Comparison of ENCODE assay signal across 9 mouse cellular contexts in the genomic region with DNA sequence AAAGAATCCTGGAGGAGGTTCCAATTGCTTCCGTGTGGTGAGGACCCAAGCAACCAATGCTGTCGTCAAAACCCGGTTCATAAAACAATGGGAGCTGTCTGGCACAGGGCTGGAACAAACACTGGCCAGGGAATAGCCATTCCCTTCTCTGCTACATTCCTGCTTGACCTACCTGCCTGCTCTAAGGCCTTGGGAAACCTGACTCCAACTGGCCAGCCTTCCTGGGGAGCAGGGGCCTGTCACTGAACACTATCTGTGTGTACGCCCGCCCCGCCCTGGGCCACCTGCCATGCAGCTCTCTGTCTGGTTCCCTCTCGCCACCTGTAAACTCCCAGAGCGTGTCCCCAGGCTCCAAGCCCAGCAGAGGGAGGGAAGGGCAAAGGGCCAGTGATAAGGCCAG. TPM values are rescaled to one million over a fixed set of nuclear protein-coding genes. Genes with fewer than 3 reads are reported as not detected.
A peak's percentile ranks its signal among the peaks of the same experiment; 100 is the strongest.
DNase-seq lines count a peak whose midpoint lies in the region; ATAC-seq lines count a peak whose summit lies in the region.
"Had no signal": no experiment of that assay in that cellular context is flagged by ENCODE, and none has a peak within 500 bp of the region (broad histone marks: within the 10 kb centered on the region; RNA-seq: fewer than 3 reads in every experiment).

No protein-coding gene starts in this region.

- H3K4me1 ChIP-seq in heart, embryonic 16.5 days (ENCODE audit: control insufficient read depth, insufficient read depth, low read length) = peaks cover 40% of the 10 kb centered on the region
- H3K4me1 ChIP-seq in hindbrain, embryonic 12.5 days = peaks cover 8% of the 10 kb centered on the region; the same call in 1 of the 2 replicates
- H3K4me1 ChIP-seq in forebrain, embryonic 15.5 days = no peaks in the 10 kb centered on the region

- WGBS in heart, embryonic 16.5 days = 20% methylated on average over 8 of the region's 8 CpGs
- WGBS in hindbrain, embryonic 12.5 days = 29% methylated on average over 8 of the region's 8 CpGs
- 27% methylated on average over 8 of the region's 8 CpGs for WGBS in forebrain, embryonic 15.5 days

- H3K4me2 ChIP-seq in heart, embryonic 16.5 days (ENCODE audit: low read depth, low read length) = no peak overlapping the region
- no peak overlapping the region for H3K4me2 ChIP-seq in hindbrain, embryonic 12.5 days (replicated peaks)
- no peak overlapping the region for H3K4me2 ChIP-seq in forebrain, embryonic 15.5 days (replicated peaks)
- H3K4me2 ChIP-seq: midbrain, embryonic 12.5 days had no signal

- no peak overlapping the region for H3K9ac ChIP-seq in heart, embryonic 16.5 days (ENCODE audit: low read length)
- H3K9ac ChIP-seq in hindbrain, embryonic 12.5 days = no peak overlapping the region
- no peak overlapping the region for H3K9ac ChIP-seq in forebrain, embryonic 15.5 days (replicated peaks)
- H3K9ac ChIP-seq: midbrain, embryonic 12.5 days had no signal

- ATAC-seq in heart, embryonic 16.5 days (replicated peaks; ENCODE audit: extremely low read depth, insufficient read depth, low FRiP score) = no peak
- ATAC-seq in hindbrain, embryonic 12.5 days (ENCODE audit: low FRiP score) = no peak
- no peak for ATAC-seq in forebrain, embryonic 15.5 days (replicated peaks)

- H3K9me3 ChIP-seq in heart, embryonic 16.5 days (replicated peaks; ENCODE audit: control insufficient read depth, low read length) = no peaks in the 10 kb centered on the region
- no peaks in the 10 kb centered on the region for H3K9me3 ChIP-seq in hindbrain, embryonic 12.5 days (replicated peaks)
- H3K9me3 ChIP-seq in forebrain, embryonic 15.5 days = no peaks in the 10 kb centered on the region
- H3K9me3 ChIP-seq: midbrain, embryonic 12.5 days had no signal

- H3K27ac ChIP-seq in heart, embryonic 16.5 days (ENCODE audit: low read length) = peak overlapping the region; percentile 17; the same call in 1 of the 2 replicates
- no peak overlapping the region for H3K27ac ChIP-seq in hindbrain, embryonic 12.5 days
- H3K27ac ChIP-seq in forebrain, embryonic 15.5 days (replicated peaks) = no peak overlapping the region
- H3K27ac ChIP-seq: midbrain, embryonic 12.5 days had no signal

- peak; percentile 23 for DNase-seq in thymus, postnatal 14 days
- no peak for DNase-seq in thymus, postnatal 36 days
- DNase-seq in lung, adult 18-20 months = peak; percentile 79 to 85
- peak; percentile 25 for DNase-seq in testis, postnatal 14 days (ENCODE audit: low spot score)
- DNase-seq in right cerebral cortex, postnatal 4 days = no peak

- H3K36me3 ChIP-seq in heart, embryonic 16.5 days (ENCODE audit: control insufficient read depth, insufficient read depth) = no peaks in the 10 kb centered on the region
- no peaks in the 10 kb centered on the region for H3K36me3 ChIP-seq in hindbrain, embryonic 12.5 days
- H3K36me3 ChIP-seq in forebrain, embryonic 15.5 days = no peaks in the 10 kb centered on the region
- H3K36me3 ChIP-seq: midbrain, embryonic 12.5 days had no signal

- no peak overlapping the region for H3K4me3 ChIP-seq in heart, embryonic 16.5 days (ENCODE audit: low read length)
- no peak overlapping the region for H3K4me3 ChIP-seq in hindbrain, embryonic 12.5 days
- no peak overlapping the region for H3K4me3 ChIP-seq in forebrain, embryonic 15.5 days
- H3K4me3 ChIP-seq: midbrain, embryonic 12.5 days had no signal

- H3K27me3 ChIP-seq in heart, embryonic 16.5 days (ENCODE audit: control insufficient read depth, insufficient read depth, low read length) = no peaks in the 10 kb centered on the region
- peaks cover 2% of the 10 kb centered on the region; the same call in 1 of the 2 replicates for H3K27me3 ChIP-seq in hindbrain, embryonic 12.5 days
- no peaks in the 10 kb centered on the region for H3K27me3 ChIP-seq in forebrain, embryonic 15.5 days
- H3K27me3 ChIP-seq: midbrain, embryonic 12.5 days had no signal

RNA-seq across cellular contexts. Expression of a gene that starts 25.5 kb away (rescaled TPM):
- polyA plus RNA-seq in heart, embryonic 16.5 days (2015; fragmentation: Nextera tagmentation; extraction: Ambion mirVana) = 4.5 and 5.2 TPM in 2 replicates
- polyA plus RNA-seq in hindbrain, embryonic 12.5 days (2016; fragmentation: Nextera tagmentation; extraction: Ambion mirVana) = 2.6 TPM in 2 replicates
- 2.9 and 3.1 TPM in 2 replicates for polyA plus RNA-seq in forebrain, embryonic 15.5 days (2015; fragmentation: Nextera tagmentation; extraction: Ambion mirVana)

Comparison
In these comparisons a context has a peak if more than half of its experiments do, and no peak if none do; other contexts are left out.
1. DNase-seq: peak in thymus, postnatal 14 days (single experiment), lung, adult 18-20 months (2 of 2) and testis, postnatal 14 days (single experiment); none in thymus, postnatal 36 days (0 of 2) and right cerebral cortex, postnatal 4 days (single experiment).